Mouse (Mus musculus): ENCODE measurements around the gene Pkd2l1. TPM values are rescaled to one million over a fixed set of nuclear protein-coding genes. Genes with fewer than 3 reads are reported as not detected.

The Pkd2l1 gene
- polyA plus RNA-seq, 1 experiment from 2014 or later = not detected

DNA sequence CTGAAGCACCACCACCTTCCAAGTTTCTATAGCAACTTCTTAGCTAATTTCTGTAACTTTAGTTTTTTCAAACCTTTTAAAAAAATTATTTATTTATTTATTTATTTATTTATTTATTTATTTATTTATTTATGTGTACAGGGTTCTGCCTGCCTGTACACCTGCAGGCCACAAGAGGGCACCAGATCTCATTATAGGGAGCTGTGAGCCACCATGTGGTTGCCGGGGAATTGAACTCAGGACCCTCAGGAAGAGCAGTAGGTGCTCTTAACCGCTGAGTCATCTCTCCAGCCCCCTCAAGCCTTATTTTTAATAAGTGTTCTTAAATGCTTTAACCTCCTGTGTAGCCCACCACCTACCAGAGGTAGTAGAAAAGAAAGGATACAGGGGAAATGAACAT is 6.7 kb upstream of the Pkd2l1 start:
- Histone ChIP-seq H3K27ac (no peak overlapping the region), H3K9ac (no peak overlapping the region), H3K4me1 (replicated peaks) (no peaks in the 10 kb centered on the region), H3K4me2 (no peak overlapping the region), H3K4me3 (no peak overlapping the region), H3K9me3 (replicated peaks) (no peaks in the 10 kb centered on the region), H3K36me3 (no peaks in the 10 kb centered on the region), H3K27me3 (0 out of 2 replicates have a peak, but pooled peaks cover 2% of the 10 kb centered on the region)
- whole genome bisulfite sequencing = 75% methylated on average over 2 of the region's 2 CpGs
- ATAC-seq (replicated peaks; ENCODE audit: insufficient number of reproducible peaks, insufficient read depth, low FRiP score, low read depth) = no peak

DNA sequence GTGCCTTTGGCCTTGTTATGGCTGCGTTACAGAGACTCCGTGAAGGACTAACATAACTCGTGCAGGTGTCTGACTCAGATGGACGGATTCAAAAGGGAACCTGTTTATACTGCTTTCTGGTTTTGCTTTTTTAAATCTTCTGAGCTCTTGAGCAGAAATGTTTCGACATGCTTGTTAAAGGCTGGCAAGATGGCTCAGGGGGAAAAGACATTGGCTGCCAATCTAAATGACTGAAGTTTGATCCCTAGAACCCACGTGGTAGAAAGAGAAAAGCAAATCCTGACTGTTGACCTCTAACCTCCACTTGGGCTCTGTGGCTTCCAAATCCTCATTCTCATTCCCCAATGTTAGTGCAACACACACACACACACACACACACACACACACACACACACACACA is 6.3 kb upstream of the Pkd2l1 start:
- Histone ChIP-seq H3K4me2 (no peak overlapping the region), H3K4me1 (replicated peaks) (no peaks in the 10 kb centered on the region), H3K36me3 (no peaks in the 10 kb centered on the region), H3K9me3 (replicated peaks) (no peaks in the 10 kb centered on the region), H3K27ac (no peak overlapping the region), H3K27me3 (0 out of 2 replicates have a peak, but pooled peaks cover 7% of the 10 kb centered on the region), H3K4me3 (no peak overlapping the region), H3K9ac (no peak overlapping the region)
- 89% methylated on average over 6 of the region's 6 CpGs for WGBS
- no peak for ATAC-seq (replicated peaks; ENCODE audit: insufficient number of reproducible peaks, insufficient read depth, low FRiP score, low read depth)

DNA sequence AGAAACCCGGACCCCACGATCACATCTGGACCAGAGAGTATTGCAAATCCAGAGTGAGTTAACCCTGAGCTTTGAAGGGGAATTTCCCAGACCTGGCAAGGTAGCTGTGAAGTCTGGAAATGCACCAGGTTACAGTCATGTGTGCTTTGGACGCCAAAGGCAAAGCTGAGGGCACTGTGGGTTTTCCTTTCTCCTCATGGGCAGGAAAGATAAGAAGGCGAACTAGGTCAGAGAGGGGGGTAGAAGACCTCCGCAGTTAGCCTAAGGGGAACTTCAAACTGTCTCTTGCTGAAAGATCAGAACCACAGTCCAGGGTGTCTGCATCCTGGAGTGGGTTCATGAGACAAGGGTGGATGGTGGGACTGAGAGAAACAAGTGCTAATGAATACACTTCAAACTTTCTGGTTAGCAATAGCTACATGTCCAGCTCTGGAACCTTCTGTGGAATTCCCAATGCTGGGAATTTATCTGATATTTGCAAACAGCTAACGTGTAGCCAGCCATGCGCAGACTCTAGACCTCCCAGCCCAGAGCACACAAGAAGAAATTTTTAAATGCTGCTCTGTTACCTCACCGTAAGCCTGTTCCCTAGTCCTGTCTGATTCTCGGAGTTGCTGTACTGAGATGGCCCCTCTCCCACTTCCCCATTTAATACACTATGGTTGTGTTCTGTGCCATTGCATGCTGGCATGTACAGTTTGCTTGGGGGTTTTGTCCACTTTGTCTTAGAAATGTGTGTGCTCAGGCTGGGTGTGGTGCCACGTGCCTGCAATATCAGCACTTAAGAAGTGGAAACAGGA is 5.0 kb upstream of the Pkd2l1 start:
- Histone ChIP-seq H3K9me3 (replicated peaks) (no peaks in the 10 kb centered on the region), H3K27me3 (peaks cover 11% of the 10 kb centered on the region; the same call in 1 of the 2 replicates), H3K9ac (no peak overlapping the region), H3K4me1 (replicated peaks) (no peaks in the 10 kb centered on the region), H3K4me3 (no peak overlapping the region), H3K36me3 (no peaks in the 10 kb centered on the region), H3K4me2 (no peak overlapping the region), H3K27ac (no peak overlapping the region)
- ATAC-seq (replicated peaks; ENCODE audit: insufficient number of reproducible peaks, insufficient read depth, low FRiP score, low read depth) = no peak
- 73% methylated on average over 10 of the region's 10 CpGs for WGBS

DNA sequence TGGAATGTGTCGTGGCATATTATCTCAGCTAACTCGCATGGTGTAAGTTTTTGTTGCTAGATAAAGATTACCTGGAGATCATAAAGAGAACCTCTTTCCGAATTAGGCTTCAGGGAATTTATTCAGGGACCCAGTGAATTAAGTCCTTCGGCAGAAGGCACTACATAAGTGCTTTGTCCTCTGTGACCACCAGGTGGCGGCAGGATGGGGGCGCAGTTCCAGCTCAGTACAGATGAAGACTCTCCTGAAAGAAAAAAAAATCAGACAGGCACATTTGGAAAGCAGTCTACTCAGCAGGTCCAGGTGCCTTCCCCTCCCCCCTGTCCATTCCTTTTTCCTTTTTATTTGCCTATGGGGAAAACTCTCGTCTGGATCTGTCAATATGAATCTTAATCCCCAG is 2.9 kb upstream of the Pkd2l1 start:
- H3K27ac ChIP-seq = no peak overlapping the region
- peaks cover 11% of the 10 kb centered on the region; the same call in 1 of the 2 replicates for H3K27me3 ChIP-seq
- H3K4me3 ChIP-seq = no peak overlapping the region
- 13% methylated on average over 7 of the region's 7 CpGs for WGBS
- H3K36me3 ChIP-seq = no peaks in the 10 kb centered on the region
- no peak overlapping the region for H3K4me2 ChIP-seq
- no peaks in the 10 kb centered on the region for H3K4me1 ChIP-seq (replicated peaks)
- H3K9ac ChIP-seq = no peak overlapping the region
- ATAC-seq (replicated peaks; ENCODE audit: insufficient number of reproducible peaks, insufficient read depth, low FRiP score, low read depth) = no peak
- no peaks in the 10 kb centered on the region for H3K9me3 ChIP-seq (replicated peaks)

DNA sequence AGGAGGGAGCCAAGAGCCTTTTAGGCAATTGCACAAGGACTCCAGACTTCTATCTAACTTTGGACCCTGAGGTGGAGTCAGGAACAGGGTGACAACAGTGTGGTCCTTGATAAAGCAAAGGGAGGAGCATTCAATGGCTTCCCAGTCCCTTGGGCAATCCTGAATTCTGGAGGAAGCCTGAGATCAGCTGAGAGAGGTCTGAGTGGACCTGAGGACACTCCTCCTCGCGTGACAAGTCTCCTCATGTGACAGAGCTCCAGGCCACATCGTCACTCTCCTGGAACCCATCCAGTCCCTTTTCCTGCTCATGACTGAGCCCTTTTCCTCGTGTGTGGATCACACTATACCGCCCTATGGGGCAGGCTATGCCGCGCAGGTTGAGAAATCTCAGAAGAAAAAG is 1.7 kb upstream of the Pkd2l1 start:
- Histone ChIP-seq H3K27me3 (peaks cover 11% of the 10 kb centered on the region; the same call in 1 of the 2 replicates), H3K9ac (no peak overlapping the region), H3K4me2 (no peak overlapping the region), H3K4me3 (no peak overlapping the region), H3K27ac (no peak overlapping the region), H3K36me3 (no peaks in the 10 kb centered on the region), H3K4me1 (replicated peaks) (no peaks in the 10 kb centered on the region), H3K9me3 (replicated peaks) (no peaks in the 10 kb centered on the region)
- no peak for ATAC-seq (replicated peaks; ENCODE audit: insufficient number of reproducible peaks, insufficient read depth, low FRiP score, low read depth)
- 62% methylated on average over 7 of the region's 7 CpGs for WGBS

DNA sequence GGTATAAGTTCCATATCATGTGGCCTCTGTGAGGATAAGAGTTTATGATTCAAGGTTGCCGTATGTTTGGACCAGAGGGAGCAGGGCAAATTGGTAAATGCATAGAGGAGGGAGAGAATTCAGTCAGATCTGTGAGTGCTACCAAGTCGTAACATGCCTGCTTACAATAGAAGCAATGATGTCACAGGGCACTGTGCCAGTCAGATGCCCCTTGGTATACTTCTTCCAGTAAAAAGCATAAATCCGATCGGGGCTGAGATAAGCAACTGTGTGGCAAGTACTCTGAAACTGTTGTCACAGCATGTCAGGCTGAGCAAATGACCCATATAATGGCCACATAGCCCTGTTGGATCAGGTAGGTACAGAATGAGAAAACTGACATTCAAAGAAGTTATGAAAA is 3.2 kb downstream of the Pkd2l1 start:
- H3K4me1 ChIP-seq (replicated peaks) = no peaks in the 10 kb centered on the region
- H3K9me3 ChIP-seq (replicated peaks) = no peaks in the 10 kb centered on the region
- 72% methylated on average over 4 of the region's 4 CpGs for WGBS
- H3K36me3 ChIP-seq = no peaks in the 10 kb centered on the region
- no peak overlapping the region for H3K9ac ChIP-seq
- no peak overlapping the region for H3K4me3 ChIP-seq
- no peak overlapping the region for H3K4me2 ChIP-seq
- H3K27ac ChIP-seq = no peak overlapping the region
- peaks cover 10% of the 10 kb centered on the region; the same call in 1 of the 2 replicates for H3K27me3 ChIP-seq
- ATAC-seq (replicated peaks; ENCODE audit: insufficient number of reproducible peaks, insufficient read depth, low FRiP score, low read depth) = no peak

DNA sequence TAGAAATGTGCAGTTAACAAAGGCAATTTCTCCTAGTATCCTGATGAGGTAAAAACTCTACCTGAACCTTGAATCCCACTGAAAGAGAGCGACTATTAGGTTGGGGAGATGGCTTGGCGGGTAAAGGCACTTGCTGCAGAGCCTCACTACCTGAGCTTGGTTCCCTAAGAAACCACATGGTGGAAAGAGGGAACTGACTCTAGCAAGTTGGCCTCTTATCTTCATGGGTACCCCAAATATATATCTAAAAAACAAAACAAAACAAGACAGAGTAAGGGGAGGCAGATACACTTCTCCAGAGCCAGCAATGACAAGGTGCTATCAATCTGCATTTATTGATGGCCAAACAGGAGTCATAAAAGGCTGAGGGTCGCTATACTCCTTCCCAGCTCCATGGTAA is 8.3 kb downstream of the Pkd2l1 start:
- ATAC-seq (replicated peaks; ENCODE audit: insufficient number of reproducible peaks, insufficient read depth, low FRiP score, low read depth) = no peak
- Histone ChIP-seq H3K4me3 (no peak overlapping the region), H3K4me1 (replicated peaks) (no peaks in the 10 kb centered on the region), H3K9ac (no peak overlapping the region), H3K4me2 (no peak overlapping the region), H3K27ac (no peak overlapping the region), H3K27me3 (no peaks in the 10 kb centered on the region), H3K9me3 (replicated peaks) (no peaks in the 10 kb centered on the region), H3K36me3 (no peaks in the 10 kb centered on the region)
- 61% methylated on average over 3 of the region's 3 CpGs for WGBS

DNA sequence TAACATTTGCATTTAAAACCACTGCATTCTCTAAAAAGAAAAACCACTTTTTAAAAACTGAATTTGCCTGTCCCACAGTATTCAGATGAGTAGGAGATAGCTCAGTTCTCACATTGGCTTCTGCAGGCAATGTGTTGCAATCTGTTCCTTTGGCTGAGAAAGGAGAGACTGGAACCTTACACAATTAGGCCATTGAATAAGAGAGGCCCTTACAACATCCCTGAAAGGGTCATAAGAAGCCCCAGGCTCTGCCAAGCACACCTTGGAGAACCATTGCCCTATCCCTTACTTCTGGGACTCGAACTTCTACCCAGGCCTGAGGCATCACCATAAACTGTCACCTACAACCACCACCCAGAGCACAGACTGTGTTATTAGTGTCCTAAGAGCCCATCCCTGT is 11.7 kb downstream of the Pkd2l1 start:
- H3K4me3 ChIP-seq = no peak overlapping the region
- 59% methylated on average over 1 of the region's 1 CpGs for WGBS
- H3K27me3 ChIP-seq = no peaks in the 10 kb centered on the region
- no peak for ATAC-seq (replicated peaks; ENCODE audit: insufficient number of reproducible peaks, insufficient read depth, low FRiP score, low read depth)
- no peaks in the 10 kb centered on the region for H3K9me3 ChIP-seq (replicated peaks)
- no peaks in the 10 kb centered on the region for H3K4me1 ChIP-seq (replicated peaks)
- H3K36me3 ChIP-seq = no peaks in the 10 kb centered on the region
- no peak overlapping the region for H3K27ac ChIP-seq
- no peak overlapping the region for H3K9ac ChIP-seq
- no peak overlapping the region for H3K4me2 ChIP-seq

DNA sequence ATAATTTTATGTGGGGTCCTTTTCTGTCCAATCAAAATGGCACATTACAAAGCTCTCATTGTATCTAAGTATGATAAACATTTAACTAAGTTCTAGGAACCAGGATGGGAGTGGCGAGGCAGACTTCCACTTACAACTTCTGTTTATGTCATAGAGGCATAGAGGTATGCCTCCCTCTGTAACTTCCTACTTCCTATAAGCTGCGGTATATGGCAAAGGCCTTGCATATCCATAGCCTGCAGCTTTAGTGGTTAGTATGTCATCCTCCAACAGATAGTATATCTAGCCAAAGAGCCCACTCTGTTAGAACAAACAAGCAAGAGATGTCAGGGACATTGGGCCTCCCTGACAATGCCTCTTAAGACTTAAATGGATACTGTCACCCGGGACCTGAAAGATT is 15.5 kb downstream of the Pkd2l1 start:
- WGBS = 75% methylated on average over 3 of the region's 3 CpGs
- no peaks in the 10 kb centered on the region for H3K9me3 ChIP-seq (replicated peaks)
- H3K4me1 ChIP-seq (replicated peaks) = no peaks in the 10 kb centered on the region
- no peak overlapping the region for H3K9ac ChIP-seq
- no peak overlapping the region for H3K27ac ChIP-seq
- no peaks in the 10 kb centered on the region for H3K36me3 ChIP-seq
- H3K4me3 ChIP-seq = no peak overlapping the region
- H3K4me2 ChIP-seq = no peak overlapping the region
- ATAC-seq (replicated peaks; ENCODE audit: insufficient number of reproducible peaks, insufficient read depth, low FRiP score, low read depth) = no peak
- no peaks in the 10 kb centered on the region for H3K27me3 ChIP-seq

DNA sequence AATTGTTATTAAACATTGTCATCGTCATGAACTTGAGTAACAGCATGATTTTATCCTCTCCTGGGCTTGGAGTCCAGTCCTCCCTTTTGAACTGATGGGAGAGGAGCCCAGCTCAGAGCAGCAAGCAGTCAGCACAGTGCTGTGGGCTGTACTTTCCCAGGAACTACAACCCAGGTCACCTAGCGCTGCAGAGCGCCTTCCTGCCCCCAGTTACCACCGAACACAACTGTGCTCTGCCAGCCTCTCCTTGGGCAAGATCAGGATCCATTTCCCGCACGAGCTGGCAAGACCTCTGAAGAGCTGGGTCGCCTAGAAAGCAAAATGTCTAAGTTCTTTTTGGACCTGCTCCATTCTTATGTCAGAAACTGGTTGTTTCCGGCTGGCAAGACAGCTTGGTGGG is 17.4 kb downstream of the Pkd2l1 start:
- Histone ChIP-seq H3K36me3 (no peaks in the 10 kb centered on the region), H3K4me2 (no peak overlapping the region), H3K9ac (no peak overlapping the region), H3K27ac (no peak overlapping the region), H3K27me3 (no peaks in the 10 kb centered on the region), H3K9me3 (replicated peaks) (no peaks in the 10 kb centered on the region), H3K4me1 (replicated peaks) (no peaks in the 10 kb centered on the region), H3K4me3 (no peak overlapping the region)
- no peak for ATAC-seq (replicated peaks; ENCODE audit: insufficient number of reproducible peaks, insufficient read depth, low FRiP score, low read depth)
- 56% methylated on average over 8 of the region's 8 CpGs for WGBS

DNA sequence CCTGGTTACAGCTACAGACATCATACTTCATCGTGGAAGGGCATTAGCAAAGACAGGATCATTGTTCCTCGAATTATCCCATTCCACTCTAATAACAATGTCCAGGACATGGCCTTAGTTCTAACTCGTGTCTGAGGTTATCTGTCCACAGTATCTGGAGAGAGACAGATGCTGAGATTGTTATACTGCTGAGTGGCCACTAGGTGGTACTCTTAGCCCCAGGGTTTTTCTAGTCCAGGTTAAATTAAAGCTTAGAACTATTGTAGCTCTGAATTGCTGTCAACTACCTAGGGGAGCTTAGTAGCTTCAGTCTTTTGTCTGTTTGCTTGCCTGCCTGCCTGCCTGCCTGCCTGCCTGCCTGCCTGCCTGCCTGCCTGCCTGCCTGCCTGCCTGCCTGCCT is 30.7 kb downstream of the Pkd2l1 start:
- Histone ChIP-seq H3K9ac (no peak overlapping the region), H3K27ac (no peak overlapping the region), H3K9me3 (replicated peaks) (no peaks in the 10 kb centered on the region), H3K4me2 (no peak overlapping the region), H3K4me1 (replicated peaks) (no peaks in the 10 kb centered on the region), H3K27me3 (no peaks in the 10 kb centered on the region; the same call in none of the 2 replicates), H3K36me3 (no peaks in the 10 kb centered on the region), H3K4me3 (no peak overlapping the region)
- no peak for ATAC-seq (replicated peaks; ENCODE audit: insufficient number of reproducible peaks, insufficient read depth, low FRiP score, low read depth)
- WGBS = 8% methylated on average over 3 of the region's 3 CpGs

DNA sequence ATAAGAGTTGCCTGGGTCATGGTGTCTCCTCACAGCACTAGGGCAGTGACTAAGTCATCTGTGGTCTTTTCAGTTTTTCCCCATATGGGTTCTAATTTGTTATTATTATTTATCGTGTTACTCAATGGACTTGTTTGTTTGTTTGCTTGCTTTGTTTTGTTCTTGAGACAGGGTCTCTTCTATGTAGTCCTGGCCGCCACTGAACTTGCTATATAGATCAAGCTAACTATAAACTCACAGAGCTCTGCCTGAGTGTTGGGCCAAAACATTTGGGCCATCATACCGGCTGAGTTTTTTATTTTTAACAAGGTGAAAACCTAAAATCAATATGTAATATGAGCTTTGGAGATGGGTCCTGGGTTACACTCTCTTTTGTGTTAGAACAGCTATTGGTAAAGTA is 32.9 kb downstream of the Pkd2l1 start:
- H3K9ac ChIP-seq = no peak overlapping the region
- no peak overlapping the region for H3K4me2 ChIP-seq
- WGBS = 69% methylated on average over 3 of the region's 3 CpGs
- no peak for ATAC-seq (replicated peaks; ENCODE audit: insufficient number of reproducible peaks, insufficient read depth, low FRiP score, low read depth)
- no peak overlapping the region for H3K4me3 ChIP-seq
- H3K4me1 ChIP-seq (replicated peaks) = no peaks in the 10 kb centered on the region
- H3K27me3 ChIP-seq = peaks cover 15% of the 10 kb centered on the region
- no peaks in the 10 kb centered on the region for H3K36me3 ChIP-seq
- no peaks in the 10 kb centered on the region for H3K9me3 ChIP-seq (replicated peaks)
- no peak overlapping the region for H3K27ac ChIP-seq

Data from heart, embryonic 15.5 days (tissue).